Mouse (Mus musculus) forebrain, embryonic 13.5 days (tissue): ENCODE measurements at regions not wholly inside any gene's neighbourhood (a gene's known extent, or its start where the extent isn't known, plus 50 kb on each side); places are given as distances from the start of the nearest gene placed in this dataset.

Experiments used
- ATAC-seq: fragments of 200-750 bp; cut with Nextera tagmentation; 2 replicates; pipeline ENCODE4 v1.8.0; 2017
- H3K27ac ChIP-seq: fragments of 300-500 bp; sonication (generic); 2 replicates; pipeline ENCODE4 v1.5.1; 2015; ENCODE audit warnings: inconsistent platforms, mild to moderate bottlenecking, moderate library complexity
- H3K27me3 ChIP-seq: fragments of 300-500 bp; sonication (generic); 2 replicates; pipeline ENCODE4 v1.6.1; 2015; ENCODE audit warnings: mild to moderate bottlenecking, inconsistent platforms
- H3K36me3 ChIP-seq: fragments of 300-500 bp; sonication (generic); 2 replicates; pipeline ENCODE4 v1.6.1; 2015; ENCODE audit warnings: mild to moderate bottlenecking, inconsistent platforms; ENCODE audit not compliant: poor library complexity, severe bottlenecking
- H3K4me1 ChIP-seq: fragments of 300-500 bp; sonication (generic); 2 replicates; pipeline ENCODE4 v1.6.1; 2015; ENCODE audit warnings: inconsistent platforms
- H3K4me2 ChIP-seq: fragments of 300-500 bp; sonication (generic); 2 replicates; pipeline ENCODE4 v1.6.1; 2015; ENCODE audit warnings: inconsistent platforms, mild to moderate bottlenecking, moderate library complexity
- H3K4me3 ChIP-seq: fragments of 300-500 bp; sonication (generic); 2 replicates; pipeline ENCODE4 v1.5.1; 2015; ENCODE audit warnings: mild to moderate bottlenecking, inconsistent platforms
- H3K9ac ChIP-seq: fragments of 300-500 bp; sonication (generic); 2 replicates; pipeline ENCODE4 v1.6.1; 2015; ENCODE audit warnings: mild to moderate bottlenecking, inconsistent platforms
- H3K9me3 ChIP-seq: fragments of 300-500 bp; sonication (generic); replicated peaks from 2 replicates; pipeline ENCODE4 v1.6.1; 2016; ENCODE audit warnings: inconsistent platforms
- WGBS: fragments of 180-500 bp; shearing (Covaris S2); methylation state at CpG from one replicate; pipeline ENCODE4 v1.1.7; 2015; 5-methylcytosine and 5-hydroxymethylcytosine counted together

DNA sequence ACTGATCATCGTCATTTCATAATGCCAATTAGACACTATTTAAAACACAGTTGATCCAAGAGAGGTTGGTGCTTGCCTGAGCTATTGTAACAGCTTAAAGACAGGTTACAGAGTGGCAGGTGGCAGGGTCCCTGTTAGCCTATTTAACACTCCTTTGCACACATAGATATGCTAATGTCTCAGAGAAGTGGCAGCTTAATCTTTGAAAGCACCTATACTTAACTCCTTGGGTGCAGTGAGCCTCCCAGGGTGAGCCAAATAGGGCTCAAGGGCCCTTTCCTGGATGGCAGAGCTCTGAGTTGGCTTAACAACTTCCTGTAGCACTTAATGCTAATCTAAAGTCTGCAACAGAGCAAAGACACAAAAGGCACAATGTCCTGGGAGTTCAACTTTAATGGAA lies 1105.5 kb downstream of the Cntnap5b start:
- 3% methylated on average over 1 of the region's 1 CpGs for WGBS
- H3K27ac ChIP-seq = no peak overlapping the region
- H3K4me1 ChIP-seq = peaks cover 7% of the 10 kb centered on the region
- H3K9me3 ChIP-seq = no peaks in the 10 kb centered on the region
- no peak overlapping the region for H3K9ac ChIP-seq
- ATAC-seq = peak; percentile 81
- H3K4me2 ChIP-seq = no peak overlapping the region
- no peak overlapping the region for H3K4me3 ChIP-seq
- H3K27me3 ChIP-seq = no peaks in the 10 kb centered on the region
- H3K36me3 ChIP-seq = no peaks in the 10 kb centered on the region

DNA sequence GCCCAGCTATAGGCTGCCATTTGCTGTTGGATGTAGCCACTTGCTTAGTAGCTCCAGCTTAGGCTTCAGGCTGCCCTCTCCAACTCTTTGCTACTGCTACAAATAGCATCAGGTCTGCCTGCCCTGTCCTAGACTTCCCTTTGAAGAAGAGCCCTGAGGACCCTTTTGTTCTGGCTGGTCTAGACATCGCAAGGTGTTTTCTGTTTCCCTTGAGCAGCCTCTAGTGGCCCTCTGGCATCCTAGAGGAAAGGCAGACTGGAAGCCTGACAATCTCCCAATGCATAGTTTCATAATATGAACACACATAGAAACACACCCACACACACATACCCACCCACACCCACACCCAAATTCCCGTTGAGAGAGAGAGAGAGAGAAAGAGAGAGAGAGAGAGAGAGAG lies 1114.8 kb downstream of the Cntnap5b start:
- WGBS = 53% methylated on average over 2 of the region's 2 CpGs
- Histone ChIP-seq H3K9me3 (no peaks in the 10 kb centered on the region), H3K4me2 (no peak overlapping the region), H3K4me3 (no peak overlapping the region), H3K4me1 (no peaks in the 10 kb centered on the region), H3K36me3 (no peaks in the 10 kb centered on the region), H3K27me3 (no peaks in the 10 kb centered on the region), H3K9ac (no peak overlapping the region), H3K27ac (no peak overlapping the region)
- ATAC-seq = no peak

DNA sequence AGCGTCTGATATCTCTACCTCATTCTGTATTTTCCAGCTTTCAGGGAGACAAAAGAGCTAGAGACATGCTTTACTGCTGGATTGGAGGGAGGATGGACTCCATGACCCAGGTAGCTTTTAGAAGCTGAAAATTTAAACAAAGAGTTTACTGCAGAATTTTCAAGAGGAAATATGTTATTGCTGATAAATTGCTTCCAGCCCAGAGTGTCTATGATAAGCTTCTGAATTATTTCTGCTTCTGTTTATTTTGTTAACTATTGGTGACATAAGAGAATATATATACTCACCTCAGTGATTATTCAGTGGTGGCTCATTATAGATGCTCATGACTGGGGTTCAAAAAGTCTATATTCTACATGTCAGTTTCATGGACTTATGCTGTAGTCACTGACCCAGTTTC lies 1115.8 kb downstream of the Cntnap5b start:
- 89% methylated on average over 1 of the region's 1 CpGs for WGBS
- ATAC-seq = no peak
- H3K4me2 ChIP-seq = no peak overlapping the region
- H3K9me3 ChIP-seq = no peaks in the 10 kb centered on the region
- H3K27me3 ChIP-seq = no peaks in the 10 kb centered on the region
- no peak overlapping the region for H3K27ac ChIP-seq
- H3K4me3 ChIP-seq = no peak overlapping the region
- no peak overlapping the region for H3K9ac ChIP-seq
- H3K4me1 ChIP-seq = no peaks in the 10 kb centered on the region
- no peaks in the 10 kb centered on the region for H3K36me3 ChIP-seq

DNA sequence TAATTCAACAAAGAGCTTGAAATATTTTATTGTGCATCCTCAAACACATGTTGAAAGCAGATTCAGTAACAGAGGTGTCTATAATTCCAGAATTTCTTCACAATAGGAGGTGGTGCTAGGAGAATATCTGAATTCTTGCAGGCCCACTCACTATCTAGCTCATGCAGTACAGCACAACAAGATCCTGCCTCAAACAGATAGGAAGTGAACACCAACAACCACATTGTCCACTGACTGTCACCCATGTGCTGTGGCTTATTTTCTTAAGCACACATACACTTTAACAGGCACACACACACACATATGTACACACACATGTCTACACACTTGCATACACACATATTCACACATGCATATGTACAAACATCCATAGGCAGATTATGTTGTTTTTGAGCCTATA lies 1150.3 kb downstream of the Cntnap5b start:
- Histone ChIP-seq H3K36me3 (no peaks in the 10 kb centered on the region), H3K9ac (no peak overlapping the region), H3K4me1 (no peaks in the 10 kb centered on the region), H3K27ac (no peak overlapping the region), H3K4me2 (no peak overlapping the region), H3K27me3 (no peaks in the 10 kb centered on the region), H3K9me3 (no peaks in the 10 kb centered on the region), H3K4me3 (no peak overlapping the region)
- ATAC-seq = no peak

DNA sequence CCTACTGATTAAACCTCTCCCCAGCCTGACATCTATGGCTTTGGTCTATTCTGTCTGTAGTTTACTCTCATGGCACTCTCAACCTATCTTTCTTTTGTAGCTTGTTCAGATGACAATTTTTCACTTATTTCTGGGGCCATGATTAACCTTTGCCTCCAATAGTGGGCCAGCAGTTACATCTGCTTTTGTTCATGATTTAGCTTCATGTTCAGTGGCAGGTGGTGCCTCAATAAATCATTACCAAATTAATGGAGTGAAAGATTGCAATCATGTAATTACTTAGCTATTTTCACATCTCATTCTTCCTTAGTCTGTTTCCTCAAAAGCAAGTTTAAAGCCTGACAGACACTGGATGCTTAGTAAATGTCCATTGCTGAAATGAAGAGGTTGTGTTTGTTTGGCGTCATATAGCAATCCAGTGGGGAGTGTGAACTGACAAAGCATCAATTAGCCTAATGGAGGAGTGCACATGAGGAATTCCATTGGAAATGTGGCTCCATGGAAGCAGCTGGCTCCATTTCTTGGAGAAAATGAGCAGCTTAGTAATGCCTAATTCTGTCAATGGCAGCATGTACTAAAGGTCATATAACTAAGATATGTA lies 1155.7 kb downstream of the Cntnap5b start:
- no peak overlapping the region for H3K9ac ChIP-seq
- WGBS = 9% methylated on average over 1 of the region's 1 CpGs
- H3K27ac ChIP-seq = no peak overlapping the region
- H3K4me3 ChIP-seq = no peak overlapping the region
- no peaks in the 10 kb centered on the region for H3K27me3 ChIP-seq
- H3K4me2 ChIP-seq = no peak overlapping the region
- ATAC-seq = peak; percentile 62; the same call in 1 of the 2 replicates
- 0 out of 2 replicates have a peak, but pooled peaks cover 2% of the 10 kb centered on the region for H3K4me1 ChIP-seq
- no peaks in the 10 kb centered on the region for H3K36me3 ChIP-seq
- H3K9me3 ChIP-seq = no peaks in the 10 kb centered on the region

DNA sequence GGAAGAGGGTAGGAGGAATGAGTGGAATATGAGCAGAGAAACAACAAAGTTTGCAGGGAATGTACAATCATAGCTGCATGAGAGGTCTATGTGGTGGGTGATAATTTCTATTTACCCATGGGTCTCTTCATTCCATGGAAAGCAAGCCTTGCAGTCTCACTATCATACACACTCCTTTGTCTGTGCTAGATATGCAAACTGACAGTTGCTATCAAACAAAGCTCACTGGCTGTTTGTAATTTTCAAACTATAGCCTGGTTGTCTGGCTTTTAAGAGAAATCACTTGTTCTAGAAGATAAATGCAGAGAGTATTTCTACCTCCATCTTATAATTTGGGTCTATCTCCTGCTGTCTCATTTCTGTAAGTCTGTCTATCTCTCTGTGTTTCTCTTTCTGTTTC lies 1194.7 kb downstream of the Cntnap5b start:
- H3K36me3 ChIP-seq = no peaks in the 10 kb centered on the region
- no peak overlapping the region for H3K27ac ChIP-seq
- H3K4me3 ChIP-seq = no peak overlapping the region
- no peak overlapping the region for H3K9ac ChIP-seq
- H3K9me3 ChIP-seq = no peaks in the 10 kb centered on the region
- no peak for ATAC-seq
- no peak overlapping the region for H3K4me2 ChIP-seq
- no peaks in the 10 kb centered on the region for H3K27me3 ChIP-seq
- no peaks in the 10 kb centered on the region for H3K4me1 ChIP-seq

DNA sequence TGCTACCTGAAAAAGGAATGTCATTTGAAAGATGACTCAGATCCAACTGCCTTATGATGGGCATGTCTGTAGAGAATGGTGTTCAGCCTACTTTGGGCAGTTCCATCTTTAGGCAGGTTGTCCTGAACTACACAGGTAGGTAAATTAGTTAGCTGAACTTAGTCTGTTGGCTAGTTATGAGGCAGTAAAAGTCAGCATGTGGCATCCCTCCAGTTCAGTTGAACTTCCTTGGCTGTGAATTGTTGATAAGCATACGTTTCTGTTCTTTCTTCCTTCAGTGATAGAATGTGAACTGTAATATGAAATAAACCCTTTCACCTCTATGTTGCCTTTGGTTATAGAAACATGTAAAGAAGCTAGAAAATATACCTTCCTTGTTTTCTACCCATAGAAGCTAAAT lies 1198.8 kb downstream of the Cntnap5b start:
- Histone ChIP-seq H3K4me1 (no peaks in the 10 kb centered on the region), H3K9ac (no peak overlapping the region), H3K4me3 (no peak overlapping the region), H3K9me3 (no peaks in the 10 kb centered on the region), H3K4me2 (no peak overlapping the region), H3K27me3 (no peaks in the 10 kb centered on the region), H3K27ac (no peak overlapping the region), H3K36me3 (no peaks in the 10 kb centered on the region)
- WGBS = 76% methylated on average over 1 of the region's 1 CpGs
- no peak for ATAC-seq

DNA sequence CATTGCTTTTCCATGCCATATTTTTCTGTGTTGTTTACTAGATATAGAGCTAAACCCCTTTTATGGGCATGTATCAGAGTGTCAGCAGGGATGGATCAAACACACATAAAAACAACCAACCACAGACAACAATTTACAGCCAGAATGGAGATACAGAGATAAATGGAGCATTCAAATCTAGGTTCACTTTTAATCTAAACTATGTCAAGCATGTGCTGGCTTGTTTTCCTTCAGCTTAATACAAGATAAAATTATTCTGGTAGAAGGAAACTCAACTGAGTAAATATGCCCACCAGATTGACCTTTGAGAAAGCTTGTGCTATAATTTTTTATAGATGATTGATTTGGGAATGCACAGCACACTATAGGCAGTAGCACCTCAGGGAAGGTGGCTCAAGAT lies 1199.7 kb downstream of the Cntnap5b start:
- Histone ChIP-seq H3K27ac (no peak overlapping the region), H3K4me1 (no peaks in the 10 kb centered on the region), H3K9me3 (no peaks in the 10 kb centered on the region), H3K27me3 (no peaks in the 10 kb centered on the region), H3K4me2 (no peak overlapping the region), H3K36me3 (no peaks in the 10 kb centered on the region), H3K4me3 (no peak overlapping the region), H3K9ac (no peak overlapping the region)
- ATAC-seq = no peak

DNA sequence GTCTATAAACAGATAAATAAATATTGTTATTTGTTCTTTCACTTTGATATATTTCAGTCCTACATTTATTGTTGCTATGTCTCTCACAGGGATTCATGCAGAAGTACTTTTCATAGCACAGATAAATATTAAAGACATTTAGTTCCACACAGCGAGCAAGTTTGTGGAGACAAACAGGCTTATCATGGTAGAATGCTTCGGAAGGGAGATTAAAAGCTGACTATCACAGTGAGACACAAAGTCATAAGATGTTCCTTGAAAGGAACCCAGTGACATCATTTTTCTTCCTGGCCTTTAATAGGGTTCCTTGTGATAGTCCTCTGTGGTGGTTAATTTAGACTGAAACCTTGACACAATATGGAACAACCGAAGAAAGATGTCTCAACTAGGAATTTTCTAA lies 1201.1 kb downstream of the Cntnap5b start:
- H3K36me3 ChIP-seq = no peaks in the 10 kb centered on the region
- no peaks in the 10 kb centered on the region for H3K4me1 ChIP-seq
- H3K27me3 ChIP-seq = no peaks in the 10 kb centered on the region
- no peak overlapping the region for H3K4me2 ChIP-seq
- no peak for ATAC-seq
- H3K9me3 ChIP-seq = no peaks in the 10 kb centered on the region
- 68% methylated on average over 3 of the region's 3 CpGs for WGBS
- H3K9ac ChIP-seq = no peak overlapping the region
- no peak overlapping the region for H3K4me3 ChIP-seq
- H3K27ac ChIP-seq = no peak overlapping the region
